Mouse (Mus musculus): ENCODE data around the gene Gpx6. TPM values are rescaled to one million over a fixed set of nuclear protein-coding genes. Genes with fewer than 3 reads are reported as not detected.

Gpx6 gene
- polyA plus RNA-seq, 1 experiment from 2014 or later = not detected

GRCm38 (mm10) chr13:21327424-21327823, 15.5 kb downstream of the Gpx6 start:
- H3K4me1 ChIP-seq (ENCODE audit: control insufficient read depth, insufficient read depth, low read length) = no peaks in the 10 kb centered on the region; the same call in 1 of the 2 replicates
- no peaks in the 10 kb centered on the region for H3K9me3 ChIP-seq (replicated peaks; ENCODE audit: control insufficient read depth, low read length)
- no peak overlapping the region; the same call in 1 of the 2 replicates for H3K9ac ChIP-seq (ENCODE audit: low read depth, low read length)
- no peaks in the 10 kb centered on the region for H3K27me3 ChIP-seq (ENCODE audit: control insufficient read depth, insufficient read depth, low read length)
- peak overlapping the region; percentile 54 for H3K4me3 ChIP-seq (ENCODE audit: low read depth, low read length)
- peak overlapping the region; percentile 65 for H3K4me2 ChIP-seq
- no peak overlapping the region for H3K27ac ChIP-seq (ENCODE audit: low read depth, low read length)
- ATAC-seq (replicated peaks; ENCODE audit: insufficient number of reproducible peaks, low FRiP score, low TSS enrichment) = no peak
- H3K36me3 ChIP-seq (ENCODE audit: control insufficient read depth, insufficient read depth, low read length) = no peaks in the 10 kb centered on the region
- WGBS (ENCODE audit: insufficient replicate concordance) = under 1% methylated on average over 9 of the region's 9 CpGs

GRCm38 (mm10) chr13:21346610-21347009, 34.7 kb downstream of the Gpx6 start, which contains the start of gene Olfr1367:
TSS of gene Olfr1367 (plus strand) at chr13:21346910.
- Histone ChIP-seq H3K4me3 (ENCODE audit: low read depth, low read length) (no peak within 1 kb of the TSS), H3K36me3 (ENCODE audit: control insufficient read depth, insufficient read depth, low read length) (no peaks in the 10 kb centered on the region), H3K27me3 (ENCODE audit: control insufficient read depth, insufficient read depth, low read length) (no peaks in the 10 kb centered on the region), H3K4me1 (ENCODE audit: control insufficient read depth, insufficient read depth, low read length) (no peaks in the 10 kb centered on the region), H3K4me2 (no peak within 1 kb of the TSS), H3K9ac (ENCODE audit: low read depth, low read length) (no peak within 1 kb of the TSS), H3K27ac (ENCODE audit: low read depth, low read length) (no peak within 1 kb of the TSS), H3K9me3 (replicated peaks; ENCODE audit: control insufficient read depth, low read length) (no peaks in the 10 kb centered on the region)
- ATAC-seq (replicated peaks; ENCODE audit: insufficient number of reproducible peaks, low FRiP score, low TSS enrichment) = no peak
- WGBS (ENCODE audit: insufficient replicate concordance) = 62% methylated on average over 1 of the region's 1 CpGs

GRCm38 (mm10) chr13:21350593-21350992, 38.7 kb downstream of the Gpx6 start:
- ATAC-seq (replicated peaks; ENCODE audit: insufficient number of reproducible peaks, low FRiP score, low TSS enrichment) = no peak
- Histone ChIP-seq H3K9ac (ENCODE audit: low read depth, low read length) (no peak overlapping the region), H3K4me2 (no peak overlapping the region), H3K4me3 (ENCODE audit: low read depth, low read length) (no peak overlapping the region), H3K9me3 (replicated peaks; ENCODE audit: control insufficient read depth, low read length) (no peaks in the 10 kb centered on the region), H3K27me3 (ENCODE audit: control insufficient read depth, insufficient read depth, low read length) (no peaks in the 10 kb centered on the region), H3K36me3 (ENCODE audit: control insufficient read depth, insufficient read depth, low read length) (no peaks in the 10 kb centered on the region), H3K4me1 (ENCODE audit: control insufficient read depth, insufficient read depth, low read length) (no peaks in the 10 kb centered on the region), H3K27ac (ENCODE audit: low read depth, low read length) (no peak overlapping the region)

GRCm38 (mm10) chr13:21362621-21363248, 50.8 kb downstream of the Gpx6 start, which contains the start of gene Zscan12:
TSS of gene Zscan12 (plus strand) at chr13:21362820.
- ATAC-seq (replicated peaks; ENCODE audit: insufficient number of reproducible peaks, low FRiP score, low TSS enrichment) = peak; percentile 95
- no peaks in the 10 kb centered on the region for H3K27me3 ChIP-seq (ENCODE audit: control insufficient read depth, insufficient read depth, low read length)
- under 1% methylated on average over 29 of the region's 29 CpGs for WGBS (ENCODE audit: insufficient replicate concordance)

GRCm38 (mm10) chr13:21363719-21364118, 51.8 kb downstream of the Gpx6 start:
- peak overlapping the region; percentile 96 for H3K9ac ChIP-seq (ENCODE audit: low read depth, low read length)
- H3K4me1 ChIP-seq (ENCODE audit: control insufficient read depth, insufficient read depth, low read length) = peaks cover 3% of the 10 kb centered on the region
- H3K27me3 ChIP-seq (ENCODE audit: control insufficient read depth, insufficient read depth, low read length) = no peaks in the 10 kb centered on the region
- no peaks in the 10 kb centered on the region for H3K9me3 ChIP-seq (replicated peaks; ENCODE audit: control insufficient read depth, low read length)
- H3K4me3 ChIP-seq (ENCODE audit: low read depth, low read length) = peak overlapping the region; percentile 77
- no peak for ATAC-seq (replicated peaks; ENCODE audit: insufficient number of reproducible peaks, low FRiP score, low TSS enrichment)
- no peak overlapping the region for H3K27ac ChIP-seq (ENCODE audit: low read depth, low read length)
- 56% methylated on average over 12 of the region's 12 CpGs for WGBS (ENCODE audit: insufficient replicate concordance)
- peak overlapping the region; percentile 68 for H3K4me2 ChIP-seq
- peaks cover 6% of the 10 kb centered on the region; the same call in 1 of the 2 replicates for H3K36me3 ChIP-seq (ENCODE audit: control insufficient read depth, insufficient read depth, low read length)

More at GRCm38 (mm10) chr13:21362621-21363248, 50.8 kb downstream of the Gpx6 start, which contains the start of gene Zscan12:
- Histone ChIP-seq H3K36me3 (ENCODE audit: control insufficient read depth, insufficient read depth, low read length) (peaks cover 3% of the 10 kb centered on the region; the same call in 1 of the 2 replicates), H3K9ac (ENCODE audit: low read depth, low read length) (peak within 1 kb of the TSS; percentile 96), H3K4me2 (peak within 1 kb of the TSS; percentile 68), H3K27ac (ENCODE audit: low read depth, low read length) (peak within 1 kb of the TSS; percentile 76), H3K4me3 (ENCODE audit: low read depth, low read length) (peak within 1 kb of the TSS; percentile 77), H3K9me3 (replicated peaks; ENCODE audit: control insufficient read depth, low read length) (no peaks in the 10 kb centered on the region), H3K4me1 (ENCODE audit: control insufficient read depth, insufficient read depth, low read length) (peaks cover 3% of the 10 kb centered on the region)

- H3K4me3 ChIP-seq (ENCODE audit: low read depth, low read length) = no peak overlapping the region
- no peak for ATAC-seq (replicated peaks; ENCODE audit: insufficient number of reproducible peaks, low FRiP score, low TSS enrichment)
- 49% methylated on average over 6 of the region's 6 CpGs for WGBS (ENCODE audit: insufficient replicate concordance)
- peaks cover 3% of the 10 kb centered on the region for H3K4me1 ChIP-seq (ENCODE audit: control insufficient read depth, insufficient read depth, low read length)
- no peak overlapping the region for H3K9ac ChIP-seq (ENCODE audit: low read depth, low read length)
- no peak overlapping the region for H3K4me2 ChIP-seq
- no peaks in the 10 kb centered on the region for H3K9me3 ChIP-seq (replicated peaks; ENCODE audit: control insufficient read depth, low read length)
- H3K27me3 ChIP-seq (ENCODE audit: control insufficient read depth, insufficient read depth, low read length) = no peaks in the 10 kb centered on the region
- no peak overlapping the region for H3K27ac ChIP-seq (ENCODE audit: low read depth, low read length)
- peaks cover 10% of the 10 kb centered on the region for H3K36me3 ChIP-seq (ENCODE audit: control insufficient read depth, insufficient read depth, low read length)
These were observed 54.7 kb downstream of the Gpx6 start for GRCm38 (mm10) chr13:21366635-21367034.

Other genes with a start within 250 kb of the Gpx6 start
- not detected in 2 replicates for gene Olfr1370, start 237.2 kb upstream of the Gpx6 start, polyA plus RNA-seq (2014; fragmentation: Nextera tagmentation; extraction: Ambion mirVana)
- gene Olfr1369-ps1, start 200.6 kb upstream of the Gpx6 start, polyA plus RNA-seq (2014; fragmentation: Nextera tagmentation; extraction: Ambion mirVana) = 0.06 TPM in 1 of 2 replicates, not detected in the other
- gene Olfr263, start 182.5 kb upstream of the Gpx6 start, polyA plus RNA-seq (2014; fragmentation: Nextera tagmentation; extraction: Ambion mirVana) = not detected in 2 replicates
- not detected in 2 replicates for gene Olfr1368, start 166.3 kb upstream of the Gpx6 start, polyA plus RNA-seq (2014; fragmentation: Nextera tagmentation; extraction: Ambion mirVana)
- 94.9 and 102 TPM in 2 replicates for gene Trim27, start 132.7 kb upstream of the Gpx6 start, polyA plus RNA-seq (2014; fragmentation: Nextera tagmentation; extraction: Ambion mirVana)
- gene Gpx5, start 19.4 kb upstream of the Gpx6 start, polyA plus RNA-seq (2014; fragmentation: Nextera tagmentation; extraction: Ambion mirVana) = not detected in 2 replicates
- gene Olfr1367, start 34.8 kb downstream of the Gpx6 start, polyA plus RNA-seq (2014; fragmentation: Nextera tagmentation; extraction: Ambion mirVana) = not detected in 2 replicates
- gene Zscan12, start 50.7 kb downstream of the Gpx6 start, polyA plus RNA-seq (2014; fragmentation: Nextera tagmentation; extraction: Ambion mirVana) = 9.3 and 9.9 TPM in 2 replicates
- gene Zkscan3, start 90.6 kb downstream of the Gpx6 start, polyA plus RNA-seq (2014; fragmentation: Nextera tagmentation; extraction: Ambion mirVana) = 69.5 and 71.3 TPM in 2 replicates
- gene Pgbd1, start 128.9 kb downstream of the Gpx6 start, polyA plus RNA-seq (2014; fragmentation: Nextera tagmentation; extraction: Ambion mirVana) = 2.3 and 3.6 TPM in 2 replicates
- 20.3 and 26.7 TPM in 2 replicates for gene Zscan26, start 141.6 kb downstream of the Gpx6 start, polyA plus RNA-seq (2014; fragmentation: Nextera tagmentation; extraction: Ambion mirVana)
- 2.0 and 2.6 TPM in 2 replicates for gene Nkapl, start 156.4 kb downstream of the Gpx6 start, polyA plus RNA-seq (2014; fragmentation: Nextera tagmentation; extraction: Ambion mirVana)
- 1.2 and 1.8 TPM in 2 replicates for gene Zkscan4, start 166.8 kb downstream of the Gpx6 start, polyA plus RNA-seq (2014; fragmentation: Nextera tagmentation; extraction: Ambion mirVana)
- not detected in 2 replicates for gene Gm10065, start 167.3 kb downstream of the Gpx6 start, polyA plus RNA-seq (2014; fragmentation: Nextera tagmentation; extraction: Ambion mirVana)
- gene AK157302, start 183.1 kb downstream of the Gpx6 start, polyA plus RNA-seq (2014; fragmentation: Nextera tagmentation; extraction: Ambion mirVana) = 0.14 and 0.46 TPM in 2 replicates
- 7.4 and 8.5 TPM in 2 replicates for gene Gm11273, start 189.3 kb downstream of the Gpx6 start, polyA plus RNA-seq (2014; fragmentation: Nextera tagmentation; extraction: Ambion mirVana)
- gene Zkscan8, start 219.0 kb downstream of the Gpx6 start, polyA plus RNA-seq (2014; fragmentation: Nextera tagmentation; extraction: Ambion mirVana) = 6.4 and 6.5 TPM in 2 replicates
- 0.14 and 0.15 TPM in 2 replicates for gene Olfr1366, start 230.7 kb downstream of the Gpx6 start, polyA plus RNA-seq (2014; fragmentation: Nextera tagmentation; extraction: Ambion mirVana)
- gene Olfr1535, start 247.8 kb downstream of the Gpx6 start, polyA plus RNA-seq (2014; fragmentation: Nextera tagmentation; extraction: Ambion mirVana) = not detected in 2 replicates

All from heart, embryonic 11.5 days (tissue).